Mouse (Mus musculus) brain, embryonic 14.5 days (tissue): ENCODE measurements at regions not wholly inside any gene's neighbourhood (a gene's known extent, or its start where the extent isn't known, plus 50 kb on each side); places are given as distances from the start of the nearest gene placed in this dataset.

Experiments used
- CTCF ChIP-seq: fragments of 200-500 bp; IDR thresholded peaks from 2 replicates; pipeline ENCODE4 v1.5.1; 2012; ENCODE audit warnings: inconsistent platforms, mild to moderate bottlenecking, moderate library complexity, borderline replicate concordance; ENCODE audit not compliant: insufficient read depth, insufficient read length; ENCODE audit errors: extremely low read depth
- POLR2A ChIP-seq: fragments of 200-500 bp; IDR thresholded peaks from 2 replicates; pipeline ENCODE4 v1.6.1; 2012; ENCODE audit warnings: mild to moderate bottlenecking, inconsistent platforms, borderline replicate concordance; ENCODE audit not compliant: poor library complexity, insufficient read depth, insufficient read length, severe bottlenecking; ENCODE audit errors: extremely low read depth

GRCm38 (mm10) chr16:24177131-24177530 is 188.5 kb upstream of the Bcl6 start:
- TF ChIP-seq CTCF (no peak), POLR2A (no peak)
